Mouse (Mus musculus) kidney, adult 2 months (tissue): ENCODE results near the gene Dnm1. TPM values are rescaled to one million over a fixed set of nuclear protein-coding genes. Genes with fewer than 3 reads are reported as not detected.

Source experiments
- DNase-seq: peaks from one replicate; pipeline ENCODE4 v3.0.0; 2021
- H3K27ac ChIP-seq: fragments of 200-500 bp; 2 replicates; pipeline ENCODE4 v1.5.1; 2012; ENCODE audit warnings: low read depth, low read length, control low read depth, inconsistent platforms; ENCODE audit not compliant: insufficient read depth
- H3K27me3 ChIP-seq: fragments of 200-500 bp; replicated peaks from 2 replicates; pipeline ENCODE4 v1.6.1; 2012; ENCODE audit warnings: mild to moderate bottlenecking, moderate library complexity, low read length, inconsistent platforms; ENCODE audit not compliant: control insufficient read depth, insufficient read depth
- H3K36me3 ChIP-seq: fragments of 200-500 bp; 2 replicates; pipeline ENCODE4 v1.6.1; 2012; ENCODE audit warnings: mild to moderate bottlenecking, moderate library complexity, low read length, inconsistent platforms; ENCODE audit not compliant: control insufficient read depth, insufficient read depth
- H3K4me1 ChIP-seq: fragments of 200-500 bp; 2 replicates; pipeline ENCODE4 v1.6.1; 2011; ENCODE audit warnings: low read length; ENCODE audit not compliant: control insufficient read depth, insufficient read depth
- H3K4me3 ChIP-seq: fragments of 200-500 bp; 2 replicates; pipeline ENCODE4 v1.5.1; 2011; ENCODE audit warnings: mild to moderate bottlenecking, low read depth, low read length, control low read depth; ENCODE audit not compliant: insufficient read depth
- CTCF ChIP-seq: fragments of 200-500 bp; conservative IDR thresholded peaks from 2 replicates; pipeline ENCODE4 v1.5.1; 2011; ENCODE audit warnings: low read depth, mild to moderate bottlenecking, control low read depth, low read length, moderate library complexity, mixed read lengths; ENCODE audit not compliant: insufficient read depth, insufficient read length
- POLR2A ChIP-seq: fragments of 200-500 bp; IDR thresholded peaks from one replicate; pipeline ENCODE4 v1.6.1; 2011; ENCODE audit warnings: low read depth, low read length, control low read depth
- WGBS: fragments of 180-500 bp; shearing (Covaris S2); methylation state at CpG from one replicate; pipeline ENCODE4 v1.1.7; 2018; 5-methylcytosine and 5-hydroxymethylcytosine counted together
- polyA plus RNA-seq: library from polyadenylated mRNA; depleted of rRNA; stranded (reverse); fragments of >200 nt; gene quantifications from 2 replicates; pipeline ENCODE4 v1.2.3, GENCODE M21; 2012

Gene Dnm1
- polyA plus RNA-seq, 1 experiment = 8.3 TPM

DNA sequence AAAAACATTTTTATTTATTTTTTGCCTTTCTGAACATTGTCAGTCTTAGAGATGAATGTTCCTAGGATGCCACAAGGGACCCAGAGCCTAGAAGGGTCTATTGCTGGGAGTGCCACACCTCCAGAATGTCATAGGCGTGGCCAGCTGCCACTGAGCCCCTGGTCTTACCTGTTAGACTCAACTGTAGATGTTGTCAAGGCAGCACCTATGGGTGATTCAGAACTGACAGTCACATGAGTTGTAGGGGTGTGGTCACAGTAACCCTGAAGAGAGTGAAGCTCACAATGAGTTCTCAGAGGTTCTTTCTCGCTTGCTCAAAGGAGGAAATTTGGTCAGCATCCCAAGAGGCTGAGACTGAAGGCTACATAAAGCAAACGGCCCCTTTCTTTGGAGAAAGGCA, 57.9 kb downstream of the Dnm1 start:
- no peak overlapping the region for H3K27ac ChIP-seq
- H3K27me3 ChIP-seq = no peaks in the 10 kb centered on the region
- WGBS = 89% methylated on average over 3 of the region's 3 CpGs
- no peak for DNase-seq
- no peaks in the 10 kb centered on the region for H3K4me1 ChIP-seq
- H3K36me3 ChIP-seq = no peaks in the 10 kb centered on the region; the same call in 1 of the 2 replicates
- TF ChIP-seq CTCF (no peak), POLR2A (no peak)
- no peak overlapping the region for H3K4me3 ChIP-seq

DNA sequence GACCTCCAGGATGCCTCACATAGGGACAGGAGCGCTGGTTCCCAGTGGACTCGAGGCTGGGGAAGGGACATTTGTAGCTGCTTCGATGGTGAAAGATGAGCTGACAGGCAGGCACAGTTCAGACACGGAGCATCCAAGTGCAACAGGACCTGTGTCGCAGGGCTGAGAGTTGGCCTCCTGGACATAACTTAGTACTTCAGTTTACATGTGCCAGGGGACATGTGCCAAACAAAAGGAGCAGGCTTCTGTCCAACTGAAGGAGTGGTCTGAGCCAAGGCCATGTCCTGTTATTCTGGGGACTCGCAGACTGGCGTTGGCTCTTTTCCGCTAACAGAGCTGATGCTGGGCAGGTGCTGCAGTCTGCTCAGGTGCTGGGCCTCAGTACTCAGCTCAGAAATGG, 58.8 kb downstream of the Dnm1 start:
- H3K4me1 ChIP-seq = peaks cover 2% of the 10 kb centered on the region; the same call in 1 of the 2 replicates
- peak; percentile 41 for DNase-seq
- no peak overlapping the region for H3K4me3 ChIP-seq
- H3K36me3 ChIP-seq = no peaks in the 10 kb centered on the region; the same call in 1 of the 2 replicates
- H3K27me3 ChIP-seq = no peaks in the 10 kb centered on the region
- no peak overlapping the region for H3K27ac ChIP-seq
- 52% methylated on average over 8 of the region's 8 CpGs for WGBS
- TF ChIP-seq POLR2A = no peak
- no peak for TF ChIP-seq CTCF

DNA sequence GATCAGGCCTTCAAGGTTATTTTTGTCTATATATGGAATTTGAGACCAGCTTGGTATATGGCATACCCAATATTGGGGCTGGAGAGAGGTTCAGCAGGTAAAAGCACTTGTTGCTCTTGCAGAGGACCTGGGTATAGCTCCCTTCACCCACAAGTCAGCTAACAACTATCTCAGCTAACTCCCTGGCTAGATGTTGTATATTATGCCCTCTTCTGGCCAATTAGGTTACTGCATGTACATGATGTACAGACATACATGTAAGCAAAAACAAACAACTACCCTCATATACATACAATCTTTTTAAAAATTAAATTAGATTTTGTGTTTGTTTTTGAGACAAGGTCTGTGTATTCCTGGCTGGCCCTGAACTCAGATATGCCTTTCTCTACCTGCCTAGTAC, 63.6 kb downstream of the Dnm1 start:
- no peak overlapping the region for H3K27ac ChIP-seq
- H3K4me3 ChIP-seq = no peak overlapping the region
- peak; percentile 66 for DNase-seq
- no peaks in the 10 kb centered on the region for H3K27me3 ChIP-seq
- TF ChIP-seq POLR2A (no peak), CTCF (0 out of 2 replicates have a peak, but pooled peaks have one; percentile 25)
- H3K36me3 ChIP-seq = no peaks in the 10 kb centered on the region; the same call in 1 of the 2 replicates
- peaks cover 9% of the 10 kb centered on the region; the same call in 1 of the 2 replicates for H3K4me1 ChIP-seq

DNA sequence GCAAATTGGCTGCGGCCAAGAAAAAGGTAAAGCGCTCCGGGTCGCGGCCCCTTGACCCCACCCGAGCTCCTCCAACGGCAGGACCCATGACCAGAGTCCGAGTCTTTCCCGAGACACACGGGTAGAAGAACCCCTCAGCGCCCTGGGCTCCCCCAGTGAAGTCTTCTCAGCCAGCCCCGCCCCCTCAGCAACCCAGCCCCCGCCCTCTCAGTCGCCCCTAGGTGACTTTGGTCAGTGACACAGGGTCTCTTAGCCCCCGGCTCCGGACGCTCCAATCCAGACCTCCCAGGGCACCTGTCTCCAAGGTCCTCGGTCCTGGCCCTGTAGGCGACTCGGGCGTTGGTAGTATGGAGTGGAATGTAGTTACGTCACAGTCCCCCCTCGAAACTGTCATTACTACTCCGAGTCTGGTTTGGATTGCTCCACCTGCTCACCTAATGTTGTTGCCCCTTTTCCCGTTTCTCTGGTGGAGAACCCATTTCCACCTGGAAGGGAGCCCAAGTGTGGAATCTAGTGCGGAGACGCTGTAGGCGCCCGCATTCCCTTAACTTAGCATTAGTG, 64.7 kb downstream of the Dnm1 start:
- no peak for TF ChIP-seq CTCF
- no peak for TF ChIP-seq POLR2A
- Histone ChIP-seq H3K36me3 (no peaks in the 10 kb centered on the region; the same call in 1 of the 2 replicates), H3K4me1 (peaks cover 9% of the 10 kb centered on the region; the same call in 1 of the 2 replicates), H3K27ac (peak overlapping the region; percentile 88), H3K4me3 (peak overlapping the region; percentile 91), H3K27me3 (no peaks in the 10 kb centered on the region)
- WGBS = 2% methylated on average over 29 of the region's 29 CpGs
- no peak for DNase-seq

DNA sequence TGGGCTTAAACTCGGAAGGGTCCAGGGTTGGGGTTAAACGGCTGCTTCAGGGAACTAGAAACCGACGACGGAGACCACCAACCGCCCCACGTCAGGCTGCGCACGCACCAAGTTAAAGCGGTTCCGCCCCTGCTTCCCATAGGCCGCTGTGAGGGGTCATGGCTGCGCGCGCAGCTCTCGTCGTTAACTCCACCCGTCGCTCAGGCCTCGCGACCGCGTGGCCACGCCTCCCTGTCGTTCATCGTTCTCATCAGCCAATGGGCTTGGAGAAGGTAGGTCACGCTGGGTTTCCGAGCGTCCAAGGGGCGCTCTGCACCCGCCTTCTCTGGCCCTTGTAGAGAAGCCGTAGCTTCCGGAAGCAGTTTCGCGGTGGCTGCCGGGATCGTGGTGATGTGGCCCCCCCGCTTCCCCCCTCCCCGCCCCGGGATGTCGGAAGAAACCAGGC, 65.2 kb downstream of the Dnm1 start, which contains the start of gene Swi5:
Gene Swi5 (minus strand): TSS at position 153 of the 445 bp plus-strand sequence.
- H3K27ac ChIP-seq = peak within 1 kb of the TSS; percentile 88
- TF ChIP-seq CTCF = no peak
- peak; percentile 71 for TF ChIP-seq POLR2A
- DNase-seq = peak; percentile 100
- H3K4me1 ChIP-seq = peaks cover 9% of the 10 kb centered on the region; the same call in 1 of the 2 replicates
- H3K36me3 ChIP-seq = no peaks in the 10 kb centered on the region; the same call in 1 of the 2 replicates
- H3K4me3 ChIP-seq = peak within 1 kb of the TSS; percentile 91
- under 1% methylated on average over 40 of the region's 41 CpGs for WGBS
- no peaks in the 10 kb centered on the region for H3K27me3 ChIP-seq

DNA sequence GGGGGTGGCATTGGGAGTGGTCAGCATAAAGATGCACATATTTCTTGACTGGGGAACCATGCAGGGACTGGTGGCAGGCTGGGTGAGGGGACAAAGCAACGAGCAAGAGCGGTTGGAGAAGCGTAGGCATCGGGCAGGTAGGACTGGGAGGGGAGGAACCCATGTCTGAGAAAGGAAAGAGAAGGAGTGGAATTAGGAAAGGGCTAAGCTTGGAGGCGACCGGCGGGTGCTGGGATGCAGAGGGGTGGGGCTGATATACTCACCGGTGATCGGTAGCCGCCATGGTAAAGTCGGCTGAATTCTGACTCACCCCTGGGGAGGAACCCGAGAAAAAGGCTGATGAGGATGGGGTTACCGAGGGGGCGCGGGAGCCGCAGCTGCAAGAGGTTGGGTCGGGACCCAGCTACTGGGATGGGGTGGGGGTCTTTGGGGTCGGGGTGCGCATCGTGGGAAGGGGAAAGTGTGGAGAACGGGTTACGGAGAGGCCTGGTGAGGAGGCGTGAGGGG, 65.8 kb downstream of the Dnm1 start, which contains the start of gene Golga2:
Gene Golga2 (plus strand): TSS at position 51 of the 507 bp plus-strand sequence.
- Histone ChIP-seq H3K27ac (peak within 1 kb of the TSS; percentile 82), H3K4me3 (peak within 1 kb of the TSS; percentile 91), H3K36me3 (no peaks in the 10 kb centered on the region; the same call in 1 of the 2 replicates), H3K4me1 (peaks cover 9% of the 10 kb centered on the region; the same call in 1 of the 2 replicates), H3K27me3 (no peaks in the 10 kb centered on the region)
- TF ChIP-seq CTCF (no peak), POLR2A (no peak)
- under 1% methylated on average over 23 of the region's 23 CpGs for WGBS
- DNase-seq = no peak

DNA sequence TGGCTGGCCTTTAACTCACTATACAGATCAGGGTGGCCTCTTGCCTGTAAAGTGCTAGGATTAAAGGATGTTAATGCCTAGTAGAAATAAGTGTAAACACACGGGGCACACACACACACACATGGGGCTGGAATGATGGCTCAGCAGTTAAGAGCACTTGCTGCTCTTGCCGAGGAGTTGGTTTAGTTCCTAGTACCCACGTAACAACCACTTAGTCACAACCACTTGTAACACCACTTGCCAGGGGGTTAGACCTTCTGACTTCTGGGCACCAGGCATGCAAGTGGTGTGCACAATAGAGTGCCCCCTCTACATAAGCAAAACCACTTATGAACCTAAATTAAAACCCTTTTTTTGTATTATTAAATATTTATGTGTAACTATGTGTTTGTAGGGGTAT, 69.2 kb downstream of the Dnm1 start:
- TF ChIP-seq CTCF (no peak), POLR2A (no peak)
- H3K36me3 ChIP-seq = no peaks in the 10 kb centered on the region; the same call in 1 of the 2 replicates
- DNase-seq = no peak
- H3K27ac ChIP-seq = no peak overlapping the region
- no peak overlapping the region for H3K4me3 ChIP-seq
- H3K27me3 ChIP-seq = no peaks in the 10 kb centered on the region
- H3K4me1 ChIP-seq = peaks cover 3% of the 10 kb centered on the region; the same call in 1 of the 2 replicates
- 77% methylated on average over 3 of the region's 3 CpGs for WGBS
